Mouse (Mus musculus): Measurements from ENCODE around the gene Tnp1.

Tnp1 gene

DNA sequence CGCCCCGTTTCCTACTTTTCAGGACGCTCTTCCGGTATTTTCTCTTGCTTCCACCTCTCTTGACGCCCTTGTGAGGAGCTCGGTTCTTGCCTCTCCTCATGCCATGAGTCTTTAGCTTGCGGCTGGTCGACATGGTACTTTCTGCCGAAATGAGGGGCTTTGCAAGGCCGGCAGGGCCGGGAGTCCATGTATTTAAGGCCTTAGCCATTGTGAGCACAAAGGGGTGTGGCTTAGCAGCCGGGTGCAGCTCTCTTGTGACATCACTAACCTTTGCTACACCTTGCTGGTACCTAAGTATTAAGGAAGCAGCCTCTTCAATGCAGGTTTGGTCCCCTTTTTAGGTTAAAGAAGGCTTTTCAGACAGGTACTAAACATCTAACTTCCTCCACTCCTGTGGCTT, at the start of gene Tnp1:
Tnp1 (minus strand) TSS at position 179 of the 400 bp plus-strand sequence.
- no peak for DNase-seq (ENCODE audit: low read depth)

DNA sequence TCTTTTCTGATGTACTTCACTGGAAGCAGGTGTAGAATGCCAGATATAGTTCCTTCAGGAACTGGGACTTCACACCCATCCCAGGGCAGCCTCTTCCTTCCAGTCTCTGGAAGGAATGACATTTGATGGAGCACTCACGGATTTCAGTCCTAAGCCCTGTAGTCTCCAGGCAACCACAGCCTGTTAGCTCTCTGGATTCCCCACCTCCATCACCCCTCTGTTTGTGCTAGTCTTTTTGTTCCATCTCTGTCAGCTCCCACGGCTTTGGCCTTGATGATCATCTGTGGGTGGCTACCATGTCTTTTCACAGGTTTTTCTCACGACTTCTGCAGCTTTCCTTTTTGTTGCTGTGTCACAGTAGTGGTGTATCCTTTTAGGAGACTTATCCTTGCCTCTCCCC, 48.6 kb upstream of the Tnp1 start:
- DNase-seq (ENCODE audit: low read depth), result no peak

DNA sequence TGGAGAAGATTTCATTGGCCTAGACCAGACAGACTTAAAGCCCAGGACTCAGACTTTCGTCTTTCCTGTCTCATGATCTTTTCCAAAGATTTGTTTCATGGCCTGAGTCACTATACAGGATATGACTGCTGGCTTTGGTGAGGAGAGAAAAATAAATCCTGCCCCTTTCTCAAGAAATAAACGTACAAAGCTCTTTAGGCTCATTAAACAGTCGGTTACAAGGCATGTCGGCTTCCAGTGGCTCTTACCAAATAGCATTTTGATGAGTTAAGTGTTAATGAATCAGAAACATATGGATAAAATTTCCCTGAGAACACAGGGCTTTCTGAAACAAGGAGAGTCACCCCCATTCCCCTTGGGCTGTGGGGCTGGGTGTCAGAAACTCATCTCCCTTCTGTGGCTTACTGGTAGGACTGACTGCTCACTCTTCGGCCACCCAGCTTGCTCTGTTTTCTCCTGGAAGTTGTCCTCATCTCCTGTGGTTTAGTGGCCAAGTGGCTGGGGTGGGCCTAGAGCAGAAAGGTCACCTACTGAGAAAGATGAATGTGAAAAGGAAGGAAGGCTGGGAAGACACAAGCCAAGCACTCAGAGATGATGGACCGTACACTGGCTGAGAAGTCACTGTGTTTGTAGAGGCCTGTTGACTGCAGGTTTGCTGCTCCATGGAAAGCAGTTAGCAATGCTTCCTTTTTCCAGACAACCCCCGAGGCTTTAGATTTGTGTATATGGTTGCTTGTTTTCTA, 46.0 kb upstream of the Tnp1 start:
- DNase-seq (ENCODE audit: low read depth), result no peak

DNA sequence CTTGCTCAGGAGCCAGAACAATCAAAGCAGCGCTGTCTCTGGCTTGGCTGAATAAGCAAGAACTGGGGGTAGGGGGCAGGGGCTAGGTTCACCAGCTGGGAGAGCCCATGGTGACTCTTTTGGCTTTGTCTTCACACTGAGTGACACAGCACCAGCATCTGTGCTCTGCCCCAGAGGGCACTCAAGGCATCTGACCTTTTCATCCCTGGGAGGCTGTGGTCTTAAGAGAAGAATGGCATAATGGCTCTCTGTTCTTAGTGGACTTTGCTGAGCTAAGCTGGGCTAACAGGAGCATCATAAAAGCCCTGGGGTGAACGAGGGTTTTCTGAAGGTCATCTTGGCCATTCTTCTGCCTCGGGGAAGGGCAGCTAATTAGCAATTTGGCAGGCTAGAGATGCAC, 44.6 kb upstream of the Tnp1 start:
- DNase-seq (ENCODE audit: low read depth), result no peak

DNA sequence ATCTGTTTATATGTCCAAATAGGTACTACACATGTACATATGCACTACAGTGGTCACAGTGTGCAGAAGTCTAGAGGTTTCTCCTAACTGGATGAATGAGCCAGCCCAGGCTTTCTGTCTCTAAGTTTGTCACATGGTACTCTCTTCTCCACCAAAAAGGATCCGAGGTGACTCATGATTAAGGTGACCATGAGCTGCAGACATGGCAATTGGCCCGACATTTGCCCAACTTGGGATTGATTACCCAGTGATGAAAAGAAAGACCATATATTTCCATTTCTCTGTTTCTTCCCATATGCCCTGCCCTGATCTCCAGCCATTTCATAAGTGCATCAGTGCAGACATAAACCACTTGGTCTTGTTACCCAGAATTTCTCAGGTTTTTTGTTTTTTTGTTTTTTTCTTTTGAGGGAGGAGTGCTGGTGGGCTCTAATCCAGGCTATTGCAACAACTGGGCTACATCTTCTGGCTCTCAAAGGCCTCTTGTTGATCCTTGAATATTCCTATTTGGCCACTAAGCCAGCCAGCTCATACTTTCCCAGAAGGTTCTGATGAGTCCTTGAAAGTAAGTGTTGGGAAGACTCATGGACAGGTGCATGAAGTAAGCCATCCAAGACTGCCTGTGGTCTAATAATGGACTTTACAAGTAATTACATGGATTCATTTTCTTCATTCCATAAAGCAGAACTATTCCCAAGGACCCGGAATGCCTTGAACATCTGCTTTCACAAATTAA, 40.7 kb upstream of the Tnp1 start:
- DNase-seq (ENCODE audit: low read depth), result no peak

DNA sequence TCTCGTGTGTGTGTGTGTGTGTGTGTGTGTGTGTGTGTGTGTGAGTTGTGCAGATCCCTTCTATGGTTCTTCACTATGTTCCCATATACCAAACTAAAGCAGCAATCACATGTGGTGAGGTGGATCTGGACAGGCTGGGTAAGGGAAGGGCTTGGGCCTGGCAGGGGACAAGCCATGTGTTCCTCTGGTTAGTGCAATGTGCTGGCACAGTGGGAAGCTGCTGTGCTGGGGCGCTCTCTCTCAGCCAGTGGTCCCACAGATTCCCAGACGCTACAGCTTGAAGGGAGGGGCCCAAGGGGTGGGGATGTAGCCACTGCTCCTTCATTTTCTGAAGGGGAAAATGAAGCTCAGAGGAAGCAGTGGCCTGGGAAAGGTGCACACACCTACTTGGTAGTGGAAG, 40.1 kb upstream of the Tnp1 start:
- DNase-seq (ENCODE audit: low read depth), result no peak

DNA sequence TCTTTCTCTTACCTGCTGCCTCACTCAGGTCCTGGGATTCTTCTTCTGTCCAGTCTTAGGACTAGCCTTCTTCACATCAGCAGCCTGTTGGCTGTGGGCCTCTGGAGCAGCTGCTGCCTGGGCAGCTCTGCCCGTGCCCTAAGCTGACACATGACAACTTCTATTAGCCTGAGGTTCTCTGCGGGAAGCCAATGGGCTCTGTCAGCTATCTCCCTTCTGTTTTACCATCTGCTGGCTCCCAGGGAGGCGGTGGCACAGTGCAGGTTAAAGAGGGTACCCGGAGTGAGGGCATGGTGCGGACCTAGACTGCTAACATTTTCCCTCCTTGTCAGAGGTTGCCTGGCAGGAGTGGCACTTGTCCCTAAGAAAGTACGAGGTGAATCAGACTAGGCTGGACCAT, 39.5 kb upstream of the Tnp1 start:
- DNase-seq (ENCODE audit: low read depth), result no peak

DNA sequence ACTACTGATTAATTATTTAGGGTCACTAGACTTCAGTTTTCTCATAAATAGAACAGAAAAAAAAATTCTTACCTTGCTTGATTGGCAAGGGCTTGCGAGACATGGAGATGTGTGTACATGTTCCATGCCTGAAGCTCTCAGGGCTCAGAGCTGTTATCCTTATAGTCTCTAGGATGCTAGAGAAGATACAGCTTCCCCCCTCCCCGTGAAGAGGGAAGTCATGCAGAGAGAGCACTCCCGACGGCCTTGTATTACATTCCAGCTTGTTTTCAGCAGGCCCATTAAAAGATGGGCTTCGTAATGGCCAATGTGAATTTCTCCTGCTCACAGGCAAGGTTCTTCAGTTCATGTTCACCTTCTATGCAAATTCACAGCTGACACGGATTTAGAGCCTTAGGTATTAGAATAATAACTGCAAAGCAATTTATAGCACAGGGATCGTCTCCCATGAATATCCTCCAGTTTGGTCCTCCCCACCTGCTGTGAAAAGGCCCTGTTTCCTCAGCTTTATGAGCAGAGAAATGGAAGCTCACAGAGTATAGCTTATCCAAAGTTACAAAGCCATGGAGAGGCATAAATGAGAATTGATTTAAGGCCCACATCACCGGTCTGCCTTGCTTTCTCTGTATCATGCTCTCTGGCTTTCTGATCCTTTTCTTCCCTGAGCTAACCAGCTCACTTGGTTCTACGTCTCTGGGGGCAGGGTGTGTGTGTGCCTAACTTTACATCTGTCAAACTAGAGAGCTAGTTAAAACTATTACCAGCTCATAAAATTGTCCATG, 38.0 kb upstream of the Tnp1 start:
- DNase-seq (ENCODE audit: low read depth), result no peak

DNA sequence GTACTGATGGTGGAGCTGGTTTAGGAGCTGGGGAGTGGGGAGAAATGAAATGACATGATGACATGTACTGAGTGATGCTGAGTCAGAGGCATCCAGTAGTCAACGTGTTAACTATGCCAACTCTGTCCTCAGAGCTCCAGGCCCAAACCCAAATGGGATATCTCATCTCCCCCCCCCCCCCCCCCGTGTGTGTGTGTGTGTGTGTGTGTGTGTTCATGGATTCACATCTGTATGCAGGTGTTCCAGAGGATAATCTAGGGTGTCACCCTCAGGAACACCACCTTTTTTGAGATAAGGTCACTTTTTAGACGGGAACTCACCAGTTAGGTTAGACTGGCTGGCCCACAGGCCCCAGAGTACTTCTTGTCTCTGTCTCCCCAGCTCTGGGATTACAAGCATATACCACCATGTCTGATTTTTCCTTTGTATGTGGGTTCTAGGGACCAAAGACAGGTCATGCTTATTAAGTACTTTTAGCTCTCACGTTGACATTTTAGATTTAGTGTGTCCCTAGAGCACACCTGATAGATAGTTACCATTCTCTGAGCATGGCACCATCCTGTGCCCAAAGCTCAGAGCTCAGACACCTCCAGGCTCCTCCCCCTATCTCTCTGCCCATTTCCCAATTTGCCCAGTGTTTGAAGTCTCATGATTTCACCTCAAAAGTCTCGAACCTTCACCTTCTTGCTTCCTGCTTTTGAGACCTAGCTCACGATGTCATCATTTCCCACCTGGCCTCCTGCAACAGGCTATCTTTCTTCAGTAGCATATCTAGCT, 31.4 kb upstream of the Tnp1 start:
- no peak for DNase-seq (ENCODE audit: low read depth)

DNA sequence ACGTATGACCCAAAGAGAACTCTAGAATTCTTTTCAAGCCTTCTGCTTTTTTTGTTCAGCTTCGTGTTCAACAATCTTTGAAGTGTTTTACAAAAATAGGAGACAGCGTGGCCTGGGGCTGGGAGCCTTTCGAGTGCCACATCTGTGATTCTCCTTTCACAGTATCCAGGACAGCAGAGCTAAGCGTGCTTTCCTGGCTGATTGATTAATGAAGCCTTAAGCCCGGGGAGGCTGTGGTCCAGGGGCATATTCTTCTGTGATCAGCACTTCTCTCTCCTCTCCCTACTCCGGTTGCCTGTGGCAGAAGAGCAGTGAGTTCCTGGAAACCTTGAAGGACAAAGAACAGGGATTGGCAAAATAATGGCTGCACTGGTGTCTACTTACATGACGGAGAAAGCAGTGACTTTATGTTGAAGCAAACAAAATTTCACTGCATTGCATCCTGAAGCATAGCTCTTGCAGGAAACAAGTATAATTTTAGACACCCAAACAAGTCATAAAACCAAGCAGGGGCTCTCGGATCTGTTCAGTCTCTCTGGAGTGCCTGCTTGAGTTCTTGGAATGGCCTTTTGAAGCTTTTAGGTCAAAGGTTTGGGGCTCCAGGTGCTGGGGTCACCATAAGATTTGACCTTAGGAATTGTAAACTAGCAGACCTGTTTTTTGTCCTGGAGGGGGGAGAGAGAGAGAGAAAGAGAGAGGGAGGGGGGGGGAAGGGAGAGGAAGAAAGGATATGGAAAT, 30.4 kb upstream of the Tnp1 start:
- DNase-seq (ENCODE audit: low read depth), result no peak

DNA sequence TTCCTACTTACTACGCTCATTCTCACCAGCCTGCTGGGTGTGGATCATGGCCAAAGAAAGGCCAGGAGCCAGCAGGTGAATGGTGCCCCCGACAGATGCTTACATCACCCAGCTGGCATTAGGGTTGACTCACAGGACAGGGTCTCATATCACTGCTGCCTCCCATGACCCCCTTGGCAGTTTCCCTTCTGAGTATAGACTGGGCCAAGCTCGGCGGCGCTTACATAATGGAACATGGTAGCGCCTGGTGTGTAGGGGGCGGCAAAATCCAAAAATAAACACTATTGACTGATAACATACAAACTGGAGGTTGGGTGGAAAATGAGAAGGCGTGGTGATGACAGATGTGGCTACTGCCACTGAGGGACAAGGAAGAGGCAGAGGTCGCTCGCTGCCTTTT, 28.0 kb upstream of the Tnp1 start:
- DNase-seq (ENCODE audit: low read depth), result no peak

DNA sequence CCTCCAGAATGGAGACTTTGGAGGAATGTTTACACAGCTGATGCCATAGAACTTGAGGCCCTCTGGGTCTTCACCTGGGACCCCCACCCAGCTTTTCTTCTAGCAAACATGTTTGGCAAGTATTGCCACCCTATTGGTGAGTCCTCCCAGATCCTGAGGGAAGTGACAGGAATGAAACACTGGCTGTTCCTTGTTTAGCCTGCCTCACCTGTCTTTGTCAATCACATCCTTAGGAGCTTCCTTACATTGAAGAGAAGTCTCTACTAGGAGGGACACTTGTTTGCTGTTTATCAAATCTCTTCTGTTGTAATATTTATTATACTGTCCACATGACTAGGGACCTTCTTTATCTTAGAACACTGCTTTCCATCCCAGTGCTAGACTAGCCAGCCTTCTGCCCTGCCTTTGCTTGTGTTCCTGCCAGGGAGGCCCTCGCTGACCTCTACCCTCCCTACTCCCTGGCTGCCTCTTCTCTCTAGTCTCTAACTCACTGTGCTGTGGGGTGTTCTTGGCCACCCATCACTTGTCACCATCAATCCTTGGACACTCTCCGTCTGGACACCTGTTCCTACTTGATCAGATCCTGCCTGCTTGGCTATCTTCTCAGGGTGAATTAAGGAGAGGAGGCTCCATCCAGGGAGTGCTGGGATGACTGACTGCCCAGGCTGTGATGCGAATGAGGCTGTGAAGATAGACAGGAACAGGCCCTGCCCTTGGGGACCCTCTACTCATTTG, 25.1 kb upstream of the Tnp1 start:
- no peak for DNase-seq (ENCODE audit: low read depth)

DNA sequence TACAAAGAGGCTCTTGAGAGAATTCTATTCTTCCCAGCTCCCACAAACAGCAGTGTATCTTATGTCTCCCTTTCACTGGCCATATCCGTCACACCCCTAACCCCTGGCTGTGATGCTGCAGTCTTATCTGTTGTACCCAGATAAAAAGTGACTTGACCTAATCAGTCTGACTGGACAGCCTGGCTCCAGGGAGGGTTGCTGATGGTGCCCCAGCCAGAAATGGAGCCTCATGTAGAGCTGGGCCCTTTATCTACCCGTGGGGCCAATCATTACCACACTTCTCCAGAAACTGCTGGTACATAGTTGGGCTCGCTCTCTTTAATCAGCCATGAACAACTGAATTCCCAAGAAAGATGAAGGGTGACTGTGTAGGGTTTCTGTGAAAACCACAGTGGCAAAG, 22.8 kb upstream of the Tnp1 start:
- DNase-seq (ENCODE audit: low read depth), result no peak

DNA sequence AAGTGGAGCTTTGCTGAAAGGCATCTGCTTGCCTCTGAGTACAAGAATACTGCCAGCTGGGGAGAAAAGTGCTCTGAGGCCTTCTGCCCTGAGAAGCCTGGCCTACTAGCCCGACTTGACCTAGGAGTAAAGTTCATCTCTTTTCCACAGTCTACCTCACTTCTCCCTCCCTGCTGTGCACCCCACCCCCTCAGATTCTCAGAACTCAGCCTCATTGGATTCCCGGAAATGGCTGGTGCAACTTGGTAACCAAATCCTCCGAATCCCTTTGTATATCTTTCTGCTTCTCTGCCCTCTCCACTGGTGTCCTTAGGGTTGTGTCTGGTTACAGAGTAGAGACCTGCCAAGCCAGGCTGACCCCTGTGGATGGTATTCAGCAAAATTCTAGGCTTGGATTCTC, 20.8 kb upstream of the Tnp1 start:
- DNase-seq (ENCODE audit: low read depth), result no peak

DNA sequence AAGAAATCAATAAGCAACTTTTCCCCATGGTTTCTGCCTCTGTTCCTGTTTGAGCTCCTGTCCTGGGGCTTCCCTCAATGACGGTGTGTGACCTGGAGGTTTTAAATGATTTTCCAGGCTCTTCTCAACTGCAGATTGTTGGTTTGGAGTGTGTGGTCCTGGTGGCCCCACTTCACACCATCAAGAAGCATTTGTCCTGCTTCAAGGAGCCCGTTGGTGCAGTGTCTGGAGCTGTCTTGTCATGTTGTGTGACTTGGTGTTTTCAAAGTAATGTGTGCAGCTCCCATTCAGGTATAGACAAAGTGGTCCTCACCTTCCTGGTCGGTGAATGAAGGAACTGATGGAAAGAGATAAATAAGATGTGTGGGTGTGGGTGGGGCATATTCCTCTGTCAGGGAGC, 20.0 kb upstream of the Tnp1 start:
- DNase-seq (ENCODE audit: low read depth), result no peak

DNA sequence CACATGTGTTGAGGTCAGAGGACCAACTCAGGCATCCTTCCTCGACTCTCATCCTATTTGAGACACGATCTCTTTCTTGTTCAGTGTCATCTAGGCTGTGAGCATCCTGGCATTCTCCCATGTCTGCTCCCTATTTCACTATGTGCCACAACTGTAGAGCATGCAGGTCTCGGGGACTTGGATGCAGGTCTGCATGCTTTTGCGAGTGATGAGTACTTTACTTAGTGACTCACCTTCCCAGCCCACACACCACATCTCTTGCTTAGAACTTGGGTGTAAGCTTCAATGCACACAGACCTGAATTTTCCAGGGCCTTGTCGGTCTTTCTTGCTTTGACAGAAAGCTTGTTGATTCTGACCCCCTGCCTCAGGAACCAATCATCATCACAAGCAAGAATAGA, 16.8 kb upstream of the Tnp1 start:
- DNase-seq (ENCODE audit: low read depth), result no peak

DNA sequence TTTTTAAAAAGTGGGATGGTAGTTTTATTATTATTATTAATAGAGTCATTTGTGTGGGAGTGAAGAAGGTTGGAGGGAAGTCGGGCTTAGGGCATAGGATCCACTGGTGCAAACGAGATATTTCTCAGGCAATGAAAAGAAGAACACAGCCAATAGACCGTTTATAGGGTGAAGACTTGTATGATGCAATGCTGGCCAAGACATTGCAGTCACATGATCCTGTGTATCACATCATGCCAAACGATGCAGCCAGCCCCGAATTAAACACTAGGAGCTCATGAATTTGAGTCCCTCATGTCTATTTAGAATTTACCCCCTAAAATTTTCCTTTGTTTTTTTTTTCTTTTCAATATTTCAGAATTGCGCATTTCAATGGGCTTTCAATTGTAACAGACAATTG, 13.0 kb upstream of the Tnp1 start:
- peak; percentile 7 for DNase-seq (ENCODE audit: low read depth)

DNA sequence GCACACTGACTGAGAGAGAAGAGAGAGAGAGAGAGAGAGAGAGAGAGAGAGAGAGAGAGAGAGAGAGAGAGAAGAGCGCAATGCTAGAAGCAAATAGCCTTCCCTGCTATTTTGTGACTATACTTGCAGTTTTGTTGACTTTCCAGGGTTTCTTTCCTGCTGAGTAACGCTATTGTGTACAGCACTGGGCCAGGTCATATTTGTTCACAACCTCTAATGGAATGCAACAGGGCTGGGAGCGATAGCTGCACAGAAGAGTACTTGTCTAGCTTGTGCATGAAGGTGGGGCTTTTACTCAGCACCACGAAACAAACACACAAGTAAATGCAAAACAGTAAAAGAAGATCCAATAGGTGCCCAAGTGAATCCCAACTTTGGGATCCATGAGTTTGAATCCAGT, 11.7 kb upstream of the Tnp1 start:
- no peak for DNase-seq (ENCODE audit: low read depth)

DNA sequence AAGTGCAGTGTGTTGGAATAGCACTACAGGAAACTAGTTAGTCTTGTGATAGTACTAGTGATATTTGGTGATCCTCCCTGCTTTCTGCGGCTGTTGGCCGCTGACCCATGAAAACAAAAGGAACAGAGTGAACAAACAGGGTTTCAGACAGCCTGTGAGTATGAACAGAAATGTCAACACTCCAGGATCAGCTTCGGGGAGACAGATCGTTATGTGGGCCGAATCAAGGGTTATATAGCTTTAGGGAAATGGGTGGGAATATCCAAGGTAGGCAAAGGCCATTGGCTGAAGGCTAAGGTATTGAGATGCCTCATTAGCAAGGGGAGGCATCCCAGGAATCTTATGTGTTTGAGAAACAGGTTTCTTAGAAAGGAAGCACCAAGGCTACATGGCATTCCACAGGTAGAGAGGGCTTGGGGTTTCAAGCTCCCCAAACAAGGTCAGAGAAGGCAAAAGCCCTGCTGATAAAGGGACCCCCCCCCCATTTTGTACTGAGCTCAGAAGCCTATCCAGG, 11.1 kb upstream of the Tnp1 start:
- DNase-seq (ENCODE audit: low read depth), result no peak

DNA sequence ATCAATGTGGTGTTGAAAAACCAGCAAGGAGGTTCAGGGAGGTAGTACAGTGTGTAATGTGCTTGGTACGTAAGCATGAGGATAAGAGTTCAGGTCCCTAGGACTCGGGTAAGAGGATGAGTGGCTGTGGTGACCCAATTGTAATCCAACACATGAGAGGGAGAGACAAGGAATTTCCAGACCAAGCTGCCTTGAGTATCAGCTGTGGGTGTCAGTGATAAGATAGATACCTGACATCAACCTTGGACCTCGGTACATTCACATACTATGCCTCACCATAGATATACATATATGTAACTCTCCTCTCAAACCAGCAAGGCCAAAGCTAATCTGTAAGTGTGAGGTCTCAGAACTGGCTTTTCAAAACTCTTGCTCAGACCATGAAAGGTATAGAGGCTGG, 10.4 kb upstream of the Tnp1 start:
- DNase-seq (ENCODE audit: low read depth), result no peak

DNA sequence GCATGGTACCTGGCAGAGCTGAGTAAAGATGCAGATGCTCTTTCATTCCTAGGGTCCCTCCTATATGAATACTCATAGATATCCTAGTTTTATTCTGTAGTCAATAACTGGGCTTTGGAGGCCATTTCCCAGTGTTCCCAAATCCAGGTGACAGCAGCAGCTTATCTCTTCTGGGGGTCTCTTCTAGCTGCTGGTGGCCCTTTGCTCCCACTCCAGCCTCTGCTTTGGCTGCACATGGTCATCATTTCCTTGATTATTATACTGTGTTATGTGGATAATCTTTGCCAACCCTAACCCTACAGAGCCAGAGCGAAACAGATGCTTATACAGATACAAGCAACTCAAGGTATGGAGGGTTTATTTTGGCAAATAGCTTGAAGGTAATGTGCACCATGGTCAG, 8.9 kb downstream of the Tnp1 start:
- no peak for DNase-seq (ENCODE audit: low read depth)
